Mouse (Mus musculus) kidney, postnatal 25 days (tissue): ENCODE measurements around the gene Abhd4.

Experiments
- DNase-seq, 2 experiments: peaks; one replicate each; pipeline ENCODE4 v3.0.0; 2021; ENCODE audit warnings: mixed read lengths in 2 of 2

The Abhd4 gene

GRCm38 (mm10) chr14:54284839-54285238 is 30.9 kb downstream of the Abhd4 start, which contains the start of gene Olfr49:
Gene Olfr49 (minus strand): TSS chr14:54284939.
- no peak for DNase-seq

GRCm38 (mm10) chr14:54300136-54300535 is 46.1 kb downstream of the Abhd4 start:
- no peak for DNase-seq

GRCm38 (mm10) chr14:54300676-54301075 is 46.7 kb downstream of the Abhd4 start:
- no peak for DNase-seq

- no peak for DNase-seq
Measured at GRCm38 (mm10) chr14:54311763-54312162, 57.8 kb downstream of the Abhd4 start.
